Mouse (Mus musculus): ENCODE measurements around the gene Ablim2.
A peak's percentile ranks its signal among the peaks of the same experiment; 100 is the strongest.

Ablim2 gene

GRCm38 (mm10) chr5:35757639-35758001 lies at the start of gene Ablim2:
TSS of gene Ablim2 (plus strand) at chr5:35757880.
- DNase-seq (ENCODE audit: low read depth in 2 of 2, low spot score in 2 of 2) = peak; percentile 87 to 90

GRCm38 (mm10) chr5:35710481-35710880 lies 47.2 kb upstream of the Ablim2 start:
- DNase-seq (ENCODE audit: low read depth in 2 of 2, low spot score in 2 of 2) = no peak

DNA sequence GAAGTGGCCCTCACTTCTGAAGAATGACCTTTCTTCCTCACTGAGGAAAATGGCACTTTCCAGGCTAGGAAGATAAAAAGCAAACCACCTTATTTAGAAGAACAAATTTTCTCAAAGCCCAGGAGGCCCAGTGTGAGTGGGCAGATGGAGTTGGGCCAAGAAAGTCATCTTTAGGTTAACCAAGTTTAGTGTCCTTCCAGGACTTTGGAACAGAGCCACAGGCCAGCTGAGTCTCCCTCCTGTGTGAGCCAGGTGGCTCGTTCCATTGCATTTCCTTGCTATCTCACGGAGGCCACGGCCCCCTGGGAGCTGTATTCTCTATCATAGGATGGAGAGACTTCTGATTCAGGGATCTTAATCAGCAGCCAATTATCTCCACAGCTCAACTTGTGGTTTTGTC lies 46.7 kb upstream of the Ablim2 start:
- no peak for DNase-seq (ENCODE audit: low read depth in 2 of 2, low spot score in 2 of 2)

DNA sequence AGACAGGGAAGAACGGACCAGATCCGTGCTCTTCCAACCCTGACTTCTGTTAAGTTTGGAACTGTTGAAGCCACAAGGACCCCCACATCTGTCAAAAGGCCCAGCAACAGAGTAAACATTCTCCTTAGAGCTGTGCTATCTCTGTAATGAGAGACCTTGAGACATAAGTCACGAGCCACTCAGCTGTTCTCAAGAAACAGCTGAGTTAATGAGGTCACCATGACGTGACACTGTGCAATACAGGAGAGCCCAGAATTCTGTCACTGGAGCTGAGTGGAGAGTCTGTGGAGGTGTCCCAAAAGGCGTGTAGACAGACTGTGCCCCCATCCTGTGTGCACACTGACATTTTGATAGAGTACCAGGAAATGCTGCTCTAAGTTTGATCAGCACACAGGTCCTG lies 45.2 kb upstream of the Ablim2 start:
- no peak for DNase-seq (ENCODE audit: low read depth in 2 of 2, low spot score in 2 of 2)

DNA sequence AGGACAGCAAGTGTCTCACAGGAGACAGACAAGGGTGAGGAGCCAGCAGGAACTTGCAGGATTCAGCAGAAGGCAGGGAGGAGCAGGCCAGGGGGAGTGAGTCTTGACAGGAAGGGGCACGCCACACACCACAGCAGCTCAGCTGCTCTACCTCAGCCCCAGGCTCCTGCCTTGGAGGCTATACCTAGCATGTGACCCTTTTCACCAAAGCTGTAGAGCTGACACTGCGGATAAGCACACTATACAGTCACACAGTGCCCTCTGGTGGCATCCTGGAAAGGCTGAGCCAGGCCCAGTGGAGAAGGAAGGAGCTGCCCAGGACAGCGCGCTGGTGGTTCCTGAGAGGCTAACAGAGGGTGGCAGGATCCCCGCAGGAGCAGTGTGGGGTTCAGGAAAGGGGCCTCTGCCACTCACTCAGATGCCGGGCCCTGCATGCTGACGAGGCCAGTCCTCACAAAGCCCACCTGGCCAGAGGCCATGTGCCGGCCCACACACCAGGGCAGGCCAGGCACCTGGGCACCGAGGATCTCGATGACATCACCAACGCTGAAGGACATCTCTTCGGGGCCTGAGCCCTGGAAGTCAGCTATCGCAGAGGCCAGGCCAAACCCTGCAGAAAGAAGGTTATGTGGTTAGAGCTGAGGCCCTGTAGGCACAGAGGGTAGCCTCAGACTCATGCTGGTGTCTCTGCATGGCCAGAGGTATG lies 43.9 kb upstream of the Ablim2 start:
- no peak for DNase-seq (ENCODE audit: low read depth in 2 of 2, low spot score in 2 of 2)

- DNase-seq (ENCODE audit: low read depth in 2 of 2, low spot score in 2 of 2) = no peak
These were observed 40.2 kb upstream of the Ablim2 start for GRCm38 (mm10) chr5:35717455-35717854.

- DNase-seq (ENCODE audit: low read depth in 2 of 2, low spot score in 2 of 2) = no peak
These were observed 39.7 kb upstream of the Ablim2 start for GRCm38 (mm10) chr5:35717946-35718345.

DNA sequence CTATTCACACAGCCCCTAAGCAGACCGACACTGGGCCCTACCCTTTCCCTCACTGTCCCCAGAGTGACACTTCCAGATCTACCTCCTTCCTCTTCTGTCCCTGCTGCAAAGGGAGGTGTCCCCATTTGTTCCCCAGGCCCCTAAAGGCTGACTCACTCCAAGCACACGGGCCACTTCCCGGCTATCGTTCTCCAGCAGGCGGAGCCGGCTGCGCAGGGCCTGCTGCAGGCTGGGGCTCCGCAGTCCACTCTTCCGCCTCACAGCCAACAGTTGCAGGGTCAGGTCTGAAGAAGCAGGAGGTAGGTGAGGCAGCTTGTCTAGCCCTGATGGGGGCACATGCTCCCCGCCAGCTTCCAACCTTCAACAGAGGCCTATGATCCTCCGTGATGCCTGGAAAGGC lies 38.9 kb upstream of the Ablim2 start:
- DNase-seq (ENCODE audit: low read depth in 2 of 2, low spot score in 2 of 2) = no peak

GRCm38 (mm10) chr5:35719343-35719742 lies 38.3 kb upstream of the Ablim2 start:
- DNase-seq (ENCODE audit: low read depth in 2 of 2, low spot score in 2 of 2) = no peak

- DNase-seq (ENCODE audit: low read depth in 2 of 2, low spot score in 2 of 2) = no peak
These were observed 37.8 kb upstream of the Ablim2 start for GRCm38 (mm10) chr5:35719880-35720279.

DNA sequence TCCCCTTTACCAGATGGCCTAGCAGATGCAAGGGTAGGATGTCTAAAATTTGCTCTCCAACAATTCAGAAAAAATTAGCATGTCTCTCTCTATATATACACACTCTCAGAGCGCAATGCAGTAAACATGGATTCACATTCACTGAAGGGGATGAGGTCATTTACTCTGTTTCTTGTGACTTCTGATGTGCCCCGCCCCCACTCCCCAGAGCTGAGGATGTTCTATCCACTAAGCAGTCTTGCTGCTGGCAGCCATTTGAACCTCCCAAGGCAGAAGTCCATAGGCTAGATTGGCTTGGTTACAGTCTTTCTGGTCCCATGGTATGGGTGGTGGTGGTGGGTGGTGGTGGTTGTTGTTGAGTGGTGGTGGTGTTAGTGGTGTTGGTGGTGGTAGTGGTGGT lies 35.7 kb upstream of the Ablim2 start:
- DNase-seq (ENCODE audit: low read depth in 2 of 2, low spot score in 2 of 2) = no peak

DNA sequence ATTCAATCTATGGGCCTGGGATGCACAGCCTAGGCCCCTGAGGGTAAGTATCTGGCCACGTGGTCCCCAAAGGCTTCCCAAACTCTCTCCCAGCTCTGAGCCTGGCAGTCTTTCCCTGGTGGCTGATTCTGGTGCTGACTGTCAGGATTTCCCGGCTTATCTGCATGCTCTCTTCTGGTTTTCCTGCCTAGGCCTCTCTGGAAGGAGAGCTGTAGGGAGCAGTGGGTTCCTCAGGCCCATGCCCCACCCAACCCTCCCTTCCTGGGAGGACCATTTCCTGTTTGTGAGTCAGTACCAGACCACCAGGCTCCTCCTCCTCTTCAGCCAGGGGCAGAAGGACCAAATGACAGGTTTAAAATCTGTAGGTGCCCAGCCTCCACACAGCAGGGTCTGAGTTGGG lies 35.0 kb upstream of the Ablim2 start:
- DNase-seq (ENCODE audit: low read depth in 2 of 2, low spot score in 2 of 2) = no peak

DNA sequence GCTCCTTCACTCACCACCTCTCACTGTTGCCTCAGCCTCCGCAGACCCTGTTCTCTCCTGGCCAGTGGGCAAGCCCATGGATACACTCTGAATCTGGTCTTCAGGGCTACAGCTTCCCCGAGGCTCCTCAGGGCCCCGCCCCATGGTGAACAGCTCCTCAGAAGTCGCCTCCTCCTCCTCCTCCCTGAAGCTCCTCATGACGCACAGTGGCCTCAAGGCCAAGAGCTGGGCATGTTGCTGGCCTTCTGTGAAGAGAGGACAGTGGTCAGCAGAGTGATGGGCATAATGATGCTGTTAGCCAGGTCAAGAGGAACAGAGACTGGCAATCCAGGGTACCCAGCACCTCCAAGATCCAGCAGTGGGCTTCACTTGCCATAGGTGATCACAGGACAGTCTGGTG lies 33.8 kb upstream of the Ablim2 start:
- no peak for DNase-seq (ENCODE audit: low read depth in 2 of 2, low spot score in 2 of 2)

- no peak for DNase-seq (ENCODE audit: low read depth in 2 of 2, low spot score in 2 of 2)
These were observed 31.8 kb upstream of the Ablim2 start for GRCm38 (mm10) chr5:35725840-35726239.

GRCm38 (mm10) chr5:35727447-35727846 lies 30.2 kb upstream of the Ablim2 start:
- no peak for DNase-seq (ENCODE audit: low read depth in 2 of 2, low spot score in 2 of 2)

DNA sequence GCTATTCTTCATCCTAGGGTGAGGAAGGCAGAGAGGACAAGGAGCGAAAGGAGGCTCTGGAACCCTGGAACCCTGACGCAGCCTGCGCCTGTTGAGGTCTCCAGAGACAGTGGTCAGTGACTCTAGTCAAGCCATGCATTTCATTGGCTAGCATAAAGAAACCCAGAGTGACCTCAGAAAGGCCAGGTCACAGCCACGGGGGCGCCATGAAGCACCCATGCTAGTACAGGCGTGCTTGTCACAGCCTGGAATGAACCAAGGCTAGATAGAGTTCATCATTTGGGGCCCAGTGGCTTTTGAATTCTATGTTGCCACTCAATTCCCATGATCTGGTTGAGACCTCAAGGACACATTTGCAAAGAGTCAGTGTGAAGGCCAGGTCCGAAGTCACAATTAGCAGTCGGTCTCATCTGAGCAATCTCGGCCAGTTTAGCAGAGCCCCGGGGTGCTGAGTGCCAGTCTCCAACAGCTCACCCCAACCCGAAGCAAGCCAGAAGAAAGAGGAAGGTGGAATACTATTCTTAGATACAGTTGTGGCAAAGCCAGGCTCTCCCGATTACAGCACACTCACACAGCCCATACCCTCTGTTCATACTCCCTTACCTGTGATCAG lies 29.2 kb upstream of the Ablim2 start:
- no peak for DNase-seq (ENCODE audit: low read depth in 2 of 2, low spot score in 2 of 2)

- peak; percentile 18 to 20 for DNase-seq (ENCODE audit: low read depth in 2 of 2, low spot score in 2 of 2)
These were observed 28.7 kb upstream of the Ablim2 start for GRCm38 (mm10) chr5:35728957-35729460.

DNA sequence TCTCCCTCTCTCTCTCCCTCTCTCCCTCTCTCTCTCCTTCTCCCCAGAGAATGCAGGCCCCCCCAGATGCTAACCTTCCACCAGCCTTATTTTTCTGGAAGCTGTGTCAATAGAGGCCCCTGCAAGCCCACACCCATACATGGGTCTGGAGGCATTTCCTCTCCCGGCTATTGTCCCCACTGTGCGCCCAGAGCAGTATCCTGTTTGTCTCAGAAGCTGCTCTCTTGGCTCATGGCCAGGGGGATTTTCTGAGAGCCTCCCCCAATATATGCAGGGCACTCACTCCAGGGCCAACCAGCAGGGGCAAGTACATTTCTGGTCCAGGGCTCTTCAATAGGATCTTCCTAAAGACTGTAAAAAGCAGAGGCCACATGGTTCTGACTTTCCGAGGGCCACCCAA lies 27.8 kb upstream of the Ablim2 start:
- peak; percentile 4 to 14 for DNase-seq (ENCODE audit: low read depth in 2 of 2, low spot score in 2 of 2)

DNA sequence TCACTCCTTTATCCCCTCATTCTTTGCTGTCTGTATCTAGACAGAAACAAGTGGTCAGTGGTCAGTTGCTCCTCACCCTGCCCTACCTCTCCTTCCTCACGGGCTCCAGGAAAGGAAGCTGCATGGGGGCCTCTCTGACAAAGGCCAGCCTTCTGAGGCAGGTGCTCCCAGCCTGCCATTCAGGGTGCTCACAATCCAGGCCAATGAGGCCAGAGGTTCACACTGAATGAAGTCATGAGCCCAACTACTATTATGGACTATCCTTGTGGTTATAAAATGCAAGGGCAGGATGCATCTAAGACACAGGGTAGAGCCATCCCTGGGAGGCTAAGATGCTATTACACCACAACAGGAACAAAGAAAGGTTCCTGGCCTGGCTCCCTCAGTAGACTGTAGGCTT lies 27.1 kb upstream of the Ablim2 start:
- DNase-seq (ENCODE audit: low read depth in 2 of 2, low spot score in 2 of 2) = no peak

- no peak for DNase-seq (ENCODE audit: low read depth in 2 of 2, low spot score in 2 of 2)
These were observed 26.7 kb upstream of the Ablim2 start for GRCm38 (mm10) chr5:35731006-35731405.

GRCm38 (mm10) chr5:35733523-35733922 lies 24.2 kb upstream of the Ablim2 start:
- DNase-seq (ENCODE audit: low read depth in 2 of 2, low spot score in 2 of 2) = no peak

DNA sequence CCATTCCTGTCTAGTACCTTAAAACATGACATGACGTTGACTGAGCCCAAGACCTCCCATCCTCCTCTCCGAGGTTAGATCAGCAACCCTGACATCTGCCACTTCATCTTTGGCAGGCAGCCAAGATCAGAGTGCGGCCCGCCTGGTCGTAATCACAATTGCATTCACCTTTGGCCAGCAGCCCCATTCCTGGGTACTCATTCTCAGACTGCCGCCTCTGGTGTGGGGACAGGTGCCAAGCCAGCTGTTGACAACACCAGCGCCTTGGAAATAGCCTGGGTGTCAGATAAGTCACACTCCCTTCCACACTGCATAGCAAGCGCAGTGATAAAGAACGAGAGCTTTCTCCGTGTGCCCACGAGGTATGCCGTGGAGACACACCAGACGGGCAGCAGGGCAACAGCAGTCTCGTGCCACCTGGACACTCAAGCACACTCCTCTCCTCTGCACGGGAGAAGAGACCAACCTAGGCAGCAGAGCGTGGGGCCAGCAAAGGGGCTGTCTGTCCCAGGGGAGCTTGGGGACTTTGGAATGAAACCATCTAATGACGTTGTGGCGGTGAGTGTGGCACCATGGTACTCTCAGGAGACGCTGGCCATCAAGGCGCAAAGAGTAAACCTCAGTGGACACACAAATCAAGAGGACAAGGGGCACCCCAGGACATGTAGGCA lies 20.3 kb upstream of the Ablim2 start:
- DNase-seq (ENCODE audit: low read depth in 2 of 2, low spot score in 2 of 2) = no peak

Measured in CD8-positive naive resting alpha-beta T cell, adult 2 months (primary cell).